Mouse (Mus musculus) C2C12 (cell line): ENCODE results near the gene Ildr2. TPM values are rescaled to one million over a fixed set of nuclear protein-coding genes. Genes with fewer than 3 reads are reported as not detected.

Source experiments
- H3K27me3 ChIP-seq: one replicate; pipeline ENCODE4 v1.6.1; 2011; ENCODE audit not compliant: control insufficient read depth, insufficient read depth, insufficient read length
- H3K36me3 ChIP-seq: one replicate; pipeline ENCODE4 v1.6.1; 2011; ENCODE audit not compliant: control insufficient read depth, insufficient read depth
- H3K4me3 ChIP-seq: one replicate; pipeline ENCODE4 v1.5.1; 2011; ENCODE audit warnings: mild to moderate bottlenecking, control low read depth; ENCODE audit not compliant: poor library complexity, insufficient read depth, severe bottlenecking
- H3K79me2 ChIP-seq: one replicate; pipeline ENCODE4 v1.6.1; 2011; ENCODE audit not compliant: control insufficient read depth, insufficient read depth
- H3K79me3 ChIP-seq: one replicate; pipeline ENCODE4 v1.6.1; 2011; ENCODE audit warnings: low read depth, control low read depth
- H3ac ChIP-seq: one replicate; pipeline ENCODE3; 2011; ENCODE audit warnings: low read depth; ENCODE audit not compliant: control insufficient read depth, insufficient read length
- CEBPB ChIP-seq: IDR thresholded peaks from one replicate; pipeline ENCODE4 v1.6.1; 2011; ENCODE audit warnings: low read depth, mild to moderate bottlenecking, control low read depth, moderate library complexity
- CTCF ChIP-seq: IDR thresholded peaks from one replicate; pipeline ENCODE4 v1.5.1; 2011; ENCODE audit not compliant: control insufficient read depth, insufficient read depth, insufficient read length
- FOSL1 ChIP-seq: IDR thresholded peaks from one replicate; pipeline ENCODE4 v1.8.0; 2011; ENCODE audit warnings: mild to moderate bottlenecking, low read length; ENCODE audit not compliant: poor library complexity, insufficient read depth, severe bottlenecking
- MAX ChIP-seq: IDR thresholded peaks from one replicate; pipeline ENCODE4 v1.6.1; 2011; ENCODE audit warnings: mild to moderate bottlenecking, control low read depth
- MYOD1 ChIP-seq: IDR thresholded peaks from one replicate; pipeline ENCODE4 v1.6.1; 2011; ENCODE audit warnings: low read depth; ENCODE audit not compliant: control insufficient read depth, insufficient read length
- MYOG ChIP-seq: IDR thresholded peaks from one replicate; pipeline ENCODE4 v1.6.1; 2011; ENCODE audit not compliant: control insufficient read depth, insufficient read length; ENCODE audit errors: extremely low read depth
- USF1 ChIP-seq: IDR thresholded peaks from one replicate; pipeline ENCODE4 v1.6.1; 2011; ENCODE audit warnings: low read depth, mild to moderate bottlenecking, control low read depth, moderate library complexity
- long read RNA-seq, 2 experiments: library from polyadenylated mRNA; unstranded; transcript quantifications; one replicate each; pipeline ENCODE4 v2.0.0; 2019 to 2020
- polyA plus RNA-seq: library from polyadenylated mRNA; unstranded; fragments of >200 nt; fragmentation: generic; extraction: Trizol; gene quantifications from one replicate; pipeline ENCODE4 v1.2.1, GENCODE M21; 2012; ENCODE audit warnings: missing spikeins

Ildr2 gene
- 8.8 TPM for polyA plus RNA-seq
- long read RNA-seq, experiment 1, partial matches to known transcripts, result 0 of 3 reads
- long read RNA-seq, experiment 1, other reads (novel, unspliced or antisense), result 3 of 3 reads
- long read RNA-seq, experiment 2, full-length matches to known transcripts, result 3 of 6 reads
- long read RNA-seq, experiment 2, partial matches to known transcripts, result 1 of 6 reads
- long read RNA-seq, experiment 2, other reads (novel, unspliced or antisense), result 2 of 6 reads

DNA sequence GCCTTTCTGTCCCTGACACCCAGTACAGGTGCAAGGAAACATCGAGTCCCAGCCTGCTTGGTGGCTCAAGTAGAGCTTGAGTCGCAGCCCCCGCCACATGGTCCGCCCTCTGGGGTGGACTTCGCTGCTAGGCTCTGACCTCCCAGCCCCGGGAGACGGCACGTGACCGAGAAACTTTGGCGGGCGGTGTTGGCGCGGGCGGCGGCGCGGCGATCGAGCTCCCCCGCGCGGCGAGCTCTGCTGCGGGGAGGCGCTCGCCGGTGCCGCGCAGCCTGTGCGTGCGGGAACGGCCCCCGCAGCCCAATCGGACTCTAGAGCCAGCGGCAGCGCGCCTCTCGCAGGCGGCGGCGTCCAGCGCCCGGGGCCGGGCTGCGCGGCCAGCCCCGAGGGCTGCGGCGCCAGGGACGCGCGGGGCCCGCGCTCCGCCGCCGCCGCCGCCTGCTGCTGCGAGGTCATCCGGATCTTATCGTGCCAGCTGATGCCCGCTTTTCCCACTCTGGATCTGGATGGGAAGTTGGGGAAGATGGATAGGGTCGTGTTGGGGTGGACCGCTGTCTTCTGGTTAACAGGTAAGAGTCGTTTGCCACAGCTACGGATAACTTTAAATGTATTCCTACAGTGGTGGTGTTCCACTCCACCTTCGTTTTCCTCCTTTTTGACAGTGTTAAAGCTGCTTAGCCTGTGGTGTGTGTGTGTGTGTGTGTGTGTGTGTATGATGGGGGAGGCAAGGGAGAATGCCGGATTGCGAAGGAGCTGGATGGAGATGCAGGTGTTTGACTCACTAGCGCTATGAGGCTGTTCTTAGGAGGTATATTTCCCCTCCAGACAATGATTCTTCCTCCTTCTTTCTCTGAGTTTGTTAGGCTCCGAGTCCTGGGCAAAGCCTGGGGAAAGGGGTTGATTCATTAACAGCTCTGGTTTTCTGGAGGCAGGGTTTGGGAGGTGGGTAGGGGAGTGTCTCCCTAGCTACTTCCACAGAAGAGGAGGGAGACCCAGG lies at the start of gene Ildr2:
TSS of gene Ildr2 (plus strand) at position 242 of the 997 bp plus-strand sequence.
- H3K4me3 ChIP-seq, result peak within 1 kb of the TSS; percentile 28
- peaks cover 2% of the 10 kb centered on the region for H3K79me3 ChIP-seq
- H3K36me3 ChIP-seq, result no peaks in the 10 kb centered on the region
- no peaks in the 10 kb centered on the region for H3K27me3 ChIP-seq
- peaks cover 16% of the 10 kb centered on the region for H3K79me2 ChIP-seq
- TF ChIP-seq USF1, result peak; percentile 76
- no peak for TF ChIP-seq MAX
- TF ChIP-seq MYOG, result no peak
- no peak for TF ChIP-seq MYOD1
- peak; percentile 74 for TF ChIP-seq CTCF
- TF ChIP-seq FOSL1, result no peak
- H3ac ChIP-seq, result peak within 1 kb of the TSS; percentile 69

DNA sequence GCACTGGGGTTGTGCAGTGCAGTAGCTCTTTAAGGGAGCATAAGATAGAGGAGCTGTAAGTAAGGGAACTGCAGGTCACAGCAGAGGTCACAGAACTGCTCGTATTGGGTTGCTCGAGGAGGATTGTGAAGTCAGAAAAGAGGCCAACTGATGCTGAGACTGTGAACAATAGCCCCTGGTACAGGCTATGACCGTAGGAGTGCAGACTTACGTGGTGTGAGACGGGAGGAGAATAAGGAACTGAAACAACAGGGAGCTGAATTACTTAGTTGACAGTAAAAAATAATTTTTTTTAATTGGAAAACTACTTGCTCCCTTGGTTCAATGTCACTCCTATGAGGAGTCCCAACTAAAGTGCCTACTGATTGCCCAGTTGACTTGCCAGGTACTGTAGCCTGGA lies 49.8 kb upstream of the Ildr2 start:
- Histone ChIP-seq H3K79me2 (no peaks in the 10 kb centered on the region), H3K36me3 (no peaks in the 10 kb centered on the region), H3ac (no peak overlapping the region), H3K79me3 (no peaks in the 10 kb centered on the region), H3K4me3 (no peak overlapping the region), H3K27me3 (no peaks in the 10 kb centered on the region)
- TF ChIP-seq USF1 (no peak), MYOD1 (no peak), MYOG (no peak), MAX (no peak), CTCF (no peak), FOSL1 (no peak), CEBPB (no peak)

DNA sequence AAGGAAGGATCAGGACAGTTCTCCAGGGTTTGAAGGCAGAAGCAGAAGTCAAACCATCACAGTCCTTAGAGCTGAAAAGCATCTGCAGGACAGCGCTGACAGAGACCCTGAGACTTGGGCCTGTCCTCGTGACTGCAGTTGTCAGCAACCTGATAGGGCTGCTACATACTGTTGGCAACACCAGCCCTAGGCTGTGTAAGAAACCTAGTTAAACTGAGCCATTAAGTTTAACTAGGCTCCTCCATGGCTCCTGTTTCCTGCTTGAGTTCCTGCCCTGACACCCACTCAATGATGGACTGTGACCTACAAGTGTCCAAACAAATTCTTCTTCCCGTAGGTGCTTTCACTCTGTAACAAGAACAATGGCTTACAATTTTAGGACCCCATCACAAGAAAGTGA lies 48.8 kb upstream of the Ildr2 start:
- H3ac ChIP-seq, result no peak overlapping the region
- H3K79me2 ChIP-seq, result no peaks in the 10 kb centered on the region
- H3K79me3 ChIP-seq, result no peaks in the 10 kb centered on the region
- no peaks in the 10 kb centered on the region for H3K27me3 ChIP-seq
- no peak for TF ChIP-seq MAX
- no peak for TF ChIP-seq MYOD1
- TF ChIP-seq MYOG, result no peak
- TF ChIP-seq FOSL1, result no peak
- TF ChIP-seq CEBPB, result no peak
- TF ChIP-seq CTCF, result no peak
- TF ChIP-seq USF1, result no peak
- H3K4me3 ChIP-seq, result no peak overlapping the region
- H3K36me3 ChIP-seq, result no peaks in the 10 kb centered on the region

DNA sequence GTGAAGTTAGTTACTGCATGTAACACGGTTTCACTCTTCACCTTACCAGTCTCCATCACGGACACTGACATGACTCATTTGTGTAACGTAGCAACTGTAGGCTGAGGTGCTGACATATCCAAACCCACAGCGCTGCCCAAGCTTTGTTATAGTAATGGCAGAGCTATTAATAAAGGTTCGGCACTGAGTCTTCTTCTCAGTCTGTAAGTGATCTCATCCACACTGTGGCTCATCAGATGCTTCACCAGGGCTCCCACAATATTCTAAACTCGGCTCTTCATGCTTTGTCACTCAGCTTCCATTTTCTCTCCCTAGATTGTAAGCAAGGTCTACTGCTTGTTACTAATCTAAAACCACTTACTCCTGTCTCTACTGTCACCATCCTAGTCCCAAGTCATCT lies 44.6 kb upstream of the Ildr2 start:
- no peaks in the 10 kb centered on the region for H3K27me3 ChIP-seq
- H3K36me3 ChIP-seq, result no peaks in the 10 kb centered on the region
- H3K79me3 ChIP-seq, result no peaks in the 10 kb centered on the region
- TF ChIP-seq MYOD1 (no peak), CEBPB (no peak), CTCF (no peak), FOSL1 (no peak), MAX (no peak), MYOG (no peak), USF1 (no peak)
- no peaks in the 10 kb centered on the region for H3K79me2 ChIP-seq
- no peak overlapping the region for H3K4me3 ChIP-seq
- no peak overlapping the region for H3ac ChIP-seq

DNA sequence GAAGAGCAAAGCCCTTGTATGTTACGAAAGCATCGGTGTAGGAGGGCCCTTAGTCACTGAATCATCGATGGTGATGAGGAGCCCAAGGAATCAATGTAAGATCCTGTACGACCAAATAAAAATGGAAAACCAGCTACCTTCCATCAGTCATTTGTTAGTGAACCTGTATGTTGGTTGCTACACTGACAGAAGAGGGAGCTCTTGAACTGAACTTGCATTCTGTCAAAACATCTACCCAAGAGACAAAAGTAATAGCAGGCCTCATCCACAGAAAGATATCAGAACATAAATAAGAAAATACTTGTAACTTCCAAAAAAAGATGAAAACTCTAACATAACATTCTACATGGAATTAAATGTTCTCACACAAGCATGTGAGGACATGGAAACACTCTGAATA lies 39.8 kb upstream of the Ildr2 start:
- no peaks in the 10 kb centered on the region for H3K79me2 ChIP-seq

More for the DNA sequence above, 39.8 kb upstream of the Ildr2 start:
- Histone ChIP-seq H3K27me3 (no peaks in the 10 kb centered on the region), H3ac (no peak overlapping the region), H3K4me3 (no peak overlapping the region), H3K79me3 (no peaks in the 10 kb centered on the region), H3K36me3 (no peaks in the 10 kb centered on the region)
- TF ChIP-seq CTCF, result peak; percentile 18
- TF ChIP-seq CEBPB, result no peak
